Mouse (Mus musculus) urinary bladder, adult 2 months (tissue): ENCODE data around the gene Prx. TPM values are rescaled to one million over a fixed set of nuclear protein-coding genes. Genes with fewer than 3 reads are reported as not detected.

Experiments
- DNase-seq: peaks from one replicate; pipeline ENCODE4 v3.0.0; 2022; ENCODE audit warnings: low spot score
- polyA plus RNA-seq: library from polyadenylated mRNA; depleted of rRNA; stranded (reverse); fragments of >200 nt; gene quantifications from 2 replicates; pipeline ENCODE4 v1.2.3, GENCODE M21; 2012; rRNA removed

The Prx gene
- polyA plus RNA-seq = 4.6 and 4.9 TPM in 2 replicates

DNA sequence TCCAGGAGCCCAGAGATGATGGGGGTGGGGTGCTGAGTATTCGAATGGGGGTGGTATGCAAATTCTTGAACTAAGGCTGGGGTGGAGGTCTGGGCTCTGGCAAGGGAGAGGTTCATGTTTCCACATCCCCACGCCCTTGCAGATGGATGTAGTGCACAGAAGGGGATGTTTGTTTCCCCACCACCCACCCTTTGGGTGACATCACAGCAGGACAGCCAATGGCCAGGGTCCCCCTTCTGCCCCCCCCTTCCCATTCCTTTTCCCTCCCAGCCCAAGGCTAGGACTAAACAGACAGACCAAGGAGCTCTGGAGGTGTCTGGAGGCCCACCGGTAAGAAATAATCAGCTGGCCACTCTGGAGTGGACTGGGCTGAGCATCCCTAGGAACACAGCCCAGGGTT is at the start of gene Prx:
Gene Prx (plus strand): TSS at position 289 of the 400 bp plus-strand sequence.
- no peak for DNase-seq

DNA sequence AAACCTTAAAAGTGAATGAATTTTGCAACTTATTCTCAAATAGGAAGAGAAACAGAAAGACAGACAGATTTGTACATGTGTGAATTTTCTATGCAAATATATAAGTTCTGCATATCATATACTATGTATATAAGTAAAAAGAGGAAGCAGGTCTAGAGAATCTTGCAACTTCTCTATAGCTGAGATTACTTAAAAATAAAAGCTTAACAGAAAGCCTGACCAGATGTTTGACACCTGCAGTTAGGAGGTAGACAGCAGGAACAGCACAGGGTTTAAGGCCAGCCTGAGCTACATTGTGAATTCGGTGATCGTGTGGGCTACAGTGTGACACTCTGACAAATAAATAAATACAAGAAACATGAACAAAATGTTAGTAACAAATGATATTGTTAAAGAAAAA is 47.8 kb upstream of the Prx start:
- no peak for DNase-seq

DNA sequence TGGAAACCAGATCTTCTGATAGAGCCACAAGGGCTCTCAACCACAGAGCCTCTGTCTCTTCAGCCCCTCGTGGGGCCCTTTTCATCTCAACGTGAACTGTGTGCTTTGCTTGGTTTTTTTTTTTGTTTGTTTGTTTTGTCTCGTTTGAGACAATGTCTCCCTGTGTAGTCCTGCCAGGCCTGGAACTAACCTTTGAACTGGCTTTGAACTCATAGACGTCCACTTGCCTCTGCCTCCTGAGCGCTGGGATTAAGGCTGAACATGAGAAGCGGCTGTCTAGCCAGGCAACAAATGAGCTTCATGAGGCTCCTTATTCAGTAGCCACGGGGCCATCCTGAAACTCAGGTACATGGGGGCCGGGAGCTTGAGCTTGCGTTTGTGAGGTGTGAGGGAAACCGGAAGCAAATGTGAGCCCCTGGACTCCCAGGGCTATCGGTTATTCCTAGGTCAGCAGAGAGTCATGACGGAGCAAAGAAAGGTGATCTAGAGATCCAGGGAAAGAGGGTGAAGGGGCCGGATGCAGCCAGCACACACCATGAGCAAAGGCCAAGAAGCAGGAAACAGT is 46.8 kb upstream of the Prx start:
- no peak for DNase-seq

DNA sequence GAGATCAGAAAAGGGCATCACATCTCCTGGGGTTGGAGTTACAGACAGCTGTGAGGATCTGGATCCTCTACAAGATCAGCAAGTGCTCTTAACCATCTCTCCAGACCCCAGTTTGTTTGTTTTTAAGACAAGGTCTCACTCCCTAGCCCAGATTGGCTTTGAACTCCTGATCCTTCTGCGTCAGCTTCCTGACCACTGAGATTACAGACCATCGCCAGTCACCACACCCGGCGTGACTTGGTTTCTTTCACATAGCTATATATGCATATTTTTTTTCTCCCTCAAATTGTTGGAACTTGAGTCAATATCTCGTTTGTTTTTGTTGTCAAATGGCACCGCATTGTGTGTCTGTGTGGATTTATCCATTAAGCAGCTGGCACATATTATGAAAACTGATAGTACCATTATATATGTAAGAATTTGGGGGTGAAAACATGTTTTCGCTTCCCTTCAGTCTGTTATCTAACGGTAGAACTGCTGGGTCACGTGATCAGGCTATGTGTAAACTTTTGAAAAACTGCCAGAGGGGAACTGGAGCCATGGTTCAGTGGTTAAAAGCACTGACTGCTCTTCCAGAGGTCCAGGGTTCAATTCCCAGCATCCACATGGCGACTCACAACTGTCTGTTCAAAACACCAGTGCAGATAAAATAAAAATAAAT is 44.5 kb upstream of the Prx start:
- DNase-seq = no peak

DNA sequence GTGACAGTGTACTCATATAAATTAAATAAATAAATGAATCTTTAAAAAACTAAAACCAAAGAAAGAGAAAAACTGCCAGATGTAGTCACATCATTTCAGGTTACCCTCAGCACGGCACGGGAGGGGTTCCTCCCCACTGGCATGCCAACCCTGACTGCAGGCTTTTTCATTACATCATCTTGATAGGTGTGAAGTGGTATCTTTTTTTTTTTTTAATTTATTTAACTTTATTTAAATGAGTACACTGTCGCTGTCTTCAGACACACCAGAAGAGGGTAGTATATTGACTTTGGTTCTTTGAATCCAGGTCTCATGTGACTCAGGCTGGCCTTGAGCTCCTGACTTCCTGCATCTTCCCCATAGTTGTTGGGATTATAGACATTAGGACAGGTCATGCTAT is 43.9 kb upstream of the Prx start:
- no peak for DNase-seq

- DNase-seq = no peak
These were observed 40.5 kb upstream of the Prx start for GRCm38 (mm10) chr7:27458614-27459013.

DNA sequence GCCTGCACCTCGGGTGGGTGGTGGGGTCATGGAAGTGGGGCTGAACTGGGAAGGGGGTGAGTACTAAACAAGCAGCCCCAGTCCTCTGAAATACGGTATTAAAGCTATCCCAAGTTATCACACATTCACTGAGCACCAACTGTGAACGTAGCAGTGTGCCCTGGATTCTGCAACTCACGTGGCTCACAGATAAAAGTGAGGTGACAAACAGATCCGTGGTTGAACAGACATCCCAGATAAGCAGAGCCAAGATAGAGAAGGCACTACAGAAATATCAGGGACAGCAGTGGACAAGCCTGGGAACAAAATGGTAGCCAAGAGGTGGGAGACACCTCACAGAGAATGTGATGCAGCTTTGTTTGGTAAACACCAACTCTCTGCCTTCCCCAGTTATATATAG is 39.5 kb upstream of the Prx start:
- no peak for DNase-seq

GRCm38 (mm10) chr7:27460477-27460876 is 38.6 kb upstream of the Prx start:
- DNase-seq = no peak

DNA sequence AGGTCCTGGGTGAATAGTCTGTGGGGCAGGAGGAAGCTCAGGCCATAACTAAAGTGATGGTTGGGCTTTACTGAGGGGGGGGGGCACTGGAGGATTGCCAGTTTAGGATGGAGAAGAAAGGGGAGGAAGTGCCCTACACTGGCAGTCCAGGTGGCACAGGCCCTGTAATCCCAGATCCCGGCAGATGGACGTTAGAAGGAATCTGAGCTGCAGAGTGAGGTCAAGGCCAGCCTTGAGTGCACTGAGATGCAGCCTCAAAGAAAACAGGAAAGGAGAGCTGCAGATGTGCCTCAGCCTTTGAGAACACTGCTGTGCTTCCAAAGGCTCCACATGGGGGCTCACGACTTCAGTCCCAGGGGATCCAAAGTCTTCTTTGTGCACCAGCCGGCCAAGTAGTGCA is 31.5 kb upstream of the Prx start:
- DNase-seq = no peak

DNA sequence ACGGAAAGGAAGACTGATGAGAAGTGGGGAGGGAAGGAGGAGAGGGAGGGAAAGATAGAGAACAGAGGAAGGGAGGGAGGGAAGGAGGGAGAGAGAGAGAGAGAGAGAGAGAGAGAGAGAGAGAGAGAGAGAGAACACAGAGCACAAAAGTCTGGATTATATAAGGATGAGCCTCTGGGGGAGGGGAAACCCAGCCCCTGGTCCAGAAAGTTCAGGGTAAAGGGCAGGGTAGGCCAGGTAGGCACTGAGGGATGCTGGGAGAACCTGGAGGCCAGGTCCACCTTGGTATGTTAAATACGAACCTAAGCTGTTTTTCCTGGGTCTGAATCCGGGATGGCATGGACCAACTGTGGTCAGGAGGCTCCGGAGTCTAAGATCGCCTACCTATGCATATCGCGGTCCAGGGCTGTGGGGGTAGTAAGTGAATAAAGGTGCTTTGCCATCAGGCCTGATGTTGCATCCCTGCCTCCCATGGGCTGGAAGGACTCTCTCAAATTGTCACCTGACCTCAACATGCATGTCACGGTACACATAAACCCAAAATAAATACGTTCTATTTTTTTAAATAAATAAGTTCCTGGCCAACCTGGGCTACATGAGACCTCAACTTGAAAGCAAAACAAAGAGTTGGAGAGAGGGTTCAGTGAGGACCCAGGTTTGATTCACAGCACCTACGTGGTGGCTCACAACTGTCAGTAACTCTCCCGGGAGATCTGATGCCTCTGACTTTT is 27.6 kb upstream of the Prx start:
- DNase-seq = no peak

GRCm38 (mm10) chr7:27472596-27472995 is 26.5 kb upstream of the Prx start:
- DNase-seq = no peak

DNA sequence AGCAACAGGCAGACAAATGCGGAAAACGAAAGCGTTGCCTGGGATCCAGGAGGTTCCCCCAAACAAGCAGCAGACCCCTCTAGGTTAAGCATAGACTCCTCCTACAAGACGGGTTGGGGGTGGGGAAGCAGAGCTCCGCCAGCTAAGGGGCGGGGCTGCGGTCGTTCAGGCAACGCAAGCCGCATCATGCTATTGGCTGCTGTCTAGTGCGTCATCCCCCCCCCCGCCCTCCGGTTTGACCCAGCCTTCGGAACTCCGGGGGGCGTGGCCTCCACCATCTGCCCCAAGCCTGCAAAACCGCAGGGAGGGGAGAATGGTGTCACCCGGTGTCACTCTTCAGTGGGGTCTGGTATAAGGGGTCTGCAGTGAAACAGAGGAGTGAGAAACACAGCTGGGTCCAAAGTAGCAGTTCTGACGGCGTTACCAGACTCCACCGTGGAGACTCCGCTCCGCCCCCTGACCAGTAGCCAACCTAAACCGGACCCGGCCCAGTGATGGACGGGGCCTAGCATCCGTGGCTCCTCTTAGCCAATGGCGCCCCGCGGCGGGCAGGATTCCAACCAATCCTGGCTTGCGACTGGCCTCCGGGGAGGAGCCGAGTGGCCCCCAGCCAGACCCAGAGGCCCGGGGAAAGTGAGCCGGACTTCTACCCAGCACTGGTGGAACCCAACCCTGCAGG is 25.8 kb upstream of the Prx start, which contains the start of gene Sertad3:
Gene Sertad3 (plus strand): TSS at position 613 of the 679 bp plus-strand sequence.
- peak; percentile 100 for DNase-seq

DNA sequence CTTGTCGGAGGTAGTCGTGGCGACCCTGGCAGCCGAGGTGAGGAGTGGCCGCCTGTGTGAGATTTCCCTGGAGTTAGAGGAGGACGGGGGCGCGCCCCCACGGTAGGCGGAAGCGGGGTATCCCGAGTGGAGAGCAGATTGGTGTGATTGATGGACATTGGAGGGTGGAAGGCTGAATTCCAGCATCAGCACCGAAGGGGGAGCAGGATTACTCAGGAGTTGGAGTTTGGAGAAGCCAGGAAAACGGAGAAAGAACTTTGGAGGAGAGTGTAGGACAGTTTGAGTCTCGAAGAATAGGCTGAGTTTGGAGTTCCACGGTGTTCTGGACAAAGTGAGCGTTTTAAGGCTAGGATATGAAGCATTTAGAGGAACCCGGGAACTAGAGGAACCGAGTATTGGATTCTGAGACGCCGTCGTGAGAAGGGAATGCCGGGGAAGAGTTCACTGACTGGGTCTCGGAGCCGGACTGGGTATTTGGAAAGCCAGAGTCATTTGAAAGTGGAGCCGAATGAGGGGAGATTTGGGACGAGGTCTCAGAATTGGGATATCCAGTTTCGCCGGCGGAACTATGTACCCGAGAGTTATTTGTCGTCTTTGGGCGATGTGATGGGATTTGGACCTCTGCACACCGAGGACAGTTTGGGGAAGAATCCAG is 25.2 kb upstream of the Prx start:
- DNase-seq = no peak

GRCm38 (mm10) chr7:27474490-27474954 is 24.6 kb upstream of the Prx start:
- DNase-seq = peak; percentile 91

- DNase-seq = no peak
These were observed 23.5 kb upstream of the Prx start for GRCm38 (mm10) chr7:27475596-27475995.

DNA sequence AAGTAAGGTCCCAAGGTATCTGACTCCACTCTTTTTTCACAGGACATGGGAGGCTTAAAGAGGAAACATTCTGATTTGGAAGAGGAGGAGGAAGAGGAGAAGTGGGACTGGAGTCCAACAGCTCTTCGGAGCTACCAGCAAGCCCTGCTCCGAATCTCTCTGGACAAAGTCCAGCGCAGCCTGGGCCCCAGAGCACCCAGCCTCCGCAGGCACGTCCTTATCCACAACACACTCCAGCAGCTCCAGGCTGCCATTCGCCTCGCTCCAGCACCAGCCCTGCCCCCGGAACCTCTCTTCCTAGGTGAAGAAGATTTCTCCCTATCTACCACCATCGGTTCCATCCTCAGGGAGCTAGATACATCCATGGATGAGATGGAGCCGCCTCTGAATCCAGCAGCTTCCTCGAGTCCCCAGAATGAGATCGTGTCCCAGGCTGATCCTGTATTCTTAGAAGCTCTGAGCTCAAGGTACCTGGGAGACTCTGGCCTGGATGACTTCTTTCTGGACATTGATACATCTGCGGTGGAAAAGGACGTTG is 23.0 kb upstream of the Prx start:
- no peak for DNase-seq

DNA sequence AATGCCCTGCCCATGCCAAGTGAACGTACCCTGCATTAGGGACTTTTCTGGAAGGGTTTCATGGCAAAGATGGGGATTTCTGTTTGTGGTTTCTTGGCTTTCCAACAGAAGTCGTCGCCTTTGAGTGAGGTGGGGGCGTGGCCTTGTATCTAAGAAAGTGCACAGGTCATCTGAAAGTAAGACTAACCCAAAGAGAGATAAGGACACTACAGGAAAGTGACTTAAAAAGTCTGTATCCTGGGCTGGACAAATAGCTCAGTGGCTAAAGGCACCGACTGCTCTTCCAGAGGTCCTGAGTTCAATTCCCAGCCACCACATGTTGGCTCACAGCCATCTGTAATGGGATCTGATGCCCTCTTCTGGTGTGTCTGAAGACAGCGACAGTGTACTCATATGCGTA is 20.6 kb upstream of the Prx start:
- DNase-seq = no peak

GRCm38 (mm10) chr7:27479750-27480149 is 19.4 kb upstream of the Prx start:
- DNase-seq = no peak

DNA sequence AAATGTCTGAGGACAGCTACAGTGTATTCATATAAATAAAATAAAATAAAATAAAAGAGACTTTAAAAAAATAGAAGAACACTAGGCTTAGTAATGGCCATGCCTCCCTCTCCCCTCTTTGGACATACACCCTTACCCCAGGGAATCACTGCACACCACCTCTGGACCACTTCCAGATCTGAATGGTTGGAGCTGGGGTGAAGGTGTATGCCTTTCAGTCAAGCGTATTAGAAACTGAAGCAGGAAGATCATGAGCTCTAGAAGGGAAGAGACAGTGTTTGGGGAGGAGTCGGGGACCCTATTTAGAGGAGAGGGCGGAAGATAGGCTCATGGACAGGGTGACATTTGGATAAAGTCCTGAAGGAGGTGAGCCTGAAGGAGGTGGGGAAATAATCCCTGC is 18.6 kb upstream of the Prx start:
- DNase-seq = no peak

- DNase-seq = no peak
These were observed 18.0 kb upstream of the Prx start for GRCm38 (mm10) chr7:27480927-27481626.

DNA sequence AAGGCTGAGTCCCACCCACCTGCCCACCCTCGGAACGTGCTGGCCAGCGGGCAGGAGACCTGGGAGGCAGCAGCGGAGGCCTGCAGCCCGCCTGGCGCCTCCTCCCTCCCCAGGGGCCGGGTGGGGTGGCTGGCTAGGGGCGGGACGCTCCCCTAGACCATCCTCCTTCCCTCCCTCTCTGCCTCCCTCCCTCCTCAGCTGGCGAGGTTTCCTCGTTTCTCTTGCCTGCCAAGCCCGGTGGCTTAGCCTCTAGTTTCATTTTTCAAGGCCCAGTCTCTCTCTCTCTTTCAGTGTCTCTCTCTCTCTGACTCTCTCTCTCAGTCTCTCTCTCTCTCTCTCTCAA is 17.5 kb upstream of the Prx start:
- peak; percentile 80 for DNase-seq
